Mouse (Mus musculus) thymus, adult 2 months (tissue): ENCODE data around the gene Zfp346. TPM values are rescaled to one million over a fixed set of nuclear protein-coding genes. Genes with fewer than 3 reads are reported as not detected.

Experiments
- DNase-seq: peaks from one replicate; pipeline ENCODE4 v3.0.0; 2021
- H3K27ac ChIP-seq: fragments of 200-500 bp; 2 replicates; pipeline ENCODE4 v1.5.1; 2012; ENCODE audit warnings: low read length, control low read depth; ENCODE audit not compliant: control insufficient read depth, insufficient read depth
- H3K27me3 ChIP-seq: fragments of 200-500 bp; 2 replicates; pipeline ENCODE4 v1.6.1; 2012; ENCODE audit warnings: mild to moderate bottlenecking, low read length, moderate library complexity, mixed read lengths; ENCODE audit not compliant: control insufficient read depth, insufficient read depth
- H3K36me3 ChIP-seq: fragments of 200-500 bp; 2 replicates; pipeline ENCODE4 v1.6.1; 2012; ENCODE audit warnings: mild to moderate bottlenecking, low read length, moderate library complexity; ENCODE audit not compliant: control insufficient read depth, insufficient read depth
- H3K4me1 ChIP-seq: fragments of 200-500 bp; replicated peaks from 2 replicates; pipeline ENCODE4 v1.6.1; 2012; ENCODE audit warnings: low read length; ENCODE audit not compliant: control insufficient read depth, insufficient read depth
- H3K4me3 ChIP-seq: fragments of 200-500 bp; 2 replicates; pipeline ENCODE4 v1.5.1; 2012; ENCODE audit warnings: mild to moderate bottlenecking, low read length, control low read depth, moderate library complexity; ENCODE audit not compliant: control insufficient read depth, insufficient read depth
- CTCF ChIP-seq: fragments of 200-500 bp; IDR thresholded peaks from 2 replicates; pipeline ENCODE4 v1.5.1; 2012; ENCODE audit warnings: mild to moderate bottlenecking, control low read depth, low read length, moderate library complexity, borderline replicate concordance; ENCODE audit not compliant: control insufficient read depth, poor library complexity, insufficient read depth; ENCODE audit errors: extremely low read depth
- POLR2A ChIP-seq: fragments of 200-500 bp; IDR thresholded peaks from 2 replicates; pipeline ENCODE4 v1.6.1; 2012; ENCODE audit warnings: mild to moderate bottlenecking, low read length, control low read depth, moderate library complexity; ENCODE audit not compliant: control insufficient read depth, poor library complexity, insufficient read depth; ENCODE audit errors: extremely low read depth
- WGBS: fragments of 180-500 bp; shearing (Covaris S2); methylation state at CpG from one replicate; pipeline ENCODE4 v1.1.7; 2018; 5-methylcytosine and 5-hydroxymethylcytosine counted together
- polyA plus RNA-seq: library from polyadenylated mRNA; depleted of rRNA; stranded (reverse); fragments of >200 nt; gene quantifications from 2 replicates; pipeline ENCODE4 v1.2.3, GENCODE M21; 2012

Gene Zfp346
- polyA plus RNA-seq, 1 experiment = 38.7 TPM

- no peaks in the 10 kb centered on the region for H3K36me3 ChIP-seq
- no peak overlapping the region for H3K27ac ChIP-seq
- TF ChIP-seq POLR2A = no peak
- no peak for TF ChIP-seq CTCF
- no peak overlapping the region for H3K4me3 ChIP-seq
- DNase-seq = no peak
- H3K27me3 ChIP-seq = no peaks in the 10 kb centered on the region
- H3K4me1 ChIP-seq = no peaks in the 10 kb centered on the region
- 92% methylated on average over 11 of the region's 11 CpGs for WGBS
These were observed 62.7 kb downstream of the Zfp346 start for GRCm38 (mm10) chr13:55167798-55168197.

DNA sequence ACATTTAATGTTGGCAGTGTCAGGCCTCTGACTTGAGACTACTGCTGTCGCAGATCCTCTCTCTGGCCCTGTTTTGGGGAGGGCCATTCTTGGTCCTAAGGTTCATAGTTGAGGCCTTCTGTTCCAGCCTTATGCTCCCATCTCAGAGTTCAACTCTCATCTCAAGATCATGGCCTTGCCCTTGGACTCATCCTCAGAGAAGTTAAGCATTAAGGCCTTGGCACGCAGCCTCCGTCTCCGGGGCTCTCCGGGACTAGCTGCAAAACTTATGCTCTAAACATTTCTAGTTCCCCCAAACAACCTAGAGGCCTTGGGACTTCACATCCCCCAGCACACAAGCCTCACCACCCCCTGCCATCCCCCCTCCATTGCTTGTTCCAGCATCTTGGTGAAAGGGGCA is 63.1 kb downstream of the Zfp346 start:
- Histone ChIP-seq H3K4me3 (no peak overlapping the region), H3K27ac (no peak overlapping the region), H3K36me3 (no peaks in the 10 kb centered on the region), H3K4me1 (no peaks in the 10 kb centered on the region), H3K27me3 (no peaks in the 10 kb centered on the region)
- 96% methylated on average over 5 of the region's 5 CpGs for WGBS
- DNase-seq = no peak
- TF ChIP-seq CTCF (no peak), POLR2A (no peak)

DNA sequence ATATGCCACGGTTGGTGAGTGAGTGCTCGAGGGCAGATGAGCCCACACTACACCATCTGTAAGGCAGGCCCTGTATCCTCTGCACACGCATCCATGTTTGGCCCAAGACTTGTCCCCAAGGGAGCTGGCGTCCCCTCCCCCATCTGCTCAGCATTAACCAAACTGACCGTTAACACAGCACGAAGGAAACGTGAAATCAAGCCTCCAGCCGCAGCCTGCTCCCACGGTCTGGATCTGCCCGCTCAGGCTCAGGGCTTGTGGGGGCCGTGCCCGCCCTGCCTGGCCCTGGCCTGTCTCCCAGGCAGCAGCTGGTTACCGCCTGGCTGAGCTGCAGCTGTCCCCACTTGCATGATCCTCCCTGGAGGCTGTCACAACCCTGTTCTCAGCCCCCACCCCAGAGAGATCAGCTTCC is 63.9 kb downstream of the Zfp346 start:
- H3K27me3 ChIP-seq = no peaks in the 10 kb centered on the region
- no peak for DNase-seq
- no peak overlapping the region for H3K4me3 ChIP-seq
- no peaks in the 10 kb centered on the region for H3K36me3 ChIP-seq
- H3K4me1 ChIP-seq = no peaks in the 10 kb centered on the region
- H3K27ac ChIP-seq = no peak overlapping the region
- TF ChIP-seq POLR2A (no peak), CTCF (no peak)
- 87% methylated on average over 13 of the region's 13 CpGs for WGBS

GRCm38 (mm10) chr13:55171517-55172335 is 66.6 kb downstream of the Zfp346 start:
- Histone ChIP-seq H3K4me1 (no peaks in the 10 kb centered on the region), H3K27ac (no peak overlapping the region), H3K27me3 (no peaks in the 10 kb centered on the region), H3K4me3 (no peak overlapping the region), H3K36me3 (no peaks in the 10 kb centered on the region)
- 50% methylated on average over 26 of the region's 26 CpGs for WGBS
- DNase-seq = no peak
- TF ChIP-seq POLR2A = no peak
- TF ChIP-seq CTCF = no peak

DNA sequence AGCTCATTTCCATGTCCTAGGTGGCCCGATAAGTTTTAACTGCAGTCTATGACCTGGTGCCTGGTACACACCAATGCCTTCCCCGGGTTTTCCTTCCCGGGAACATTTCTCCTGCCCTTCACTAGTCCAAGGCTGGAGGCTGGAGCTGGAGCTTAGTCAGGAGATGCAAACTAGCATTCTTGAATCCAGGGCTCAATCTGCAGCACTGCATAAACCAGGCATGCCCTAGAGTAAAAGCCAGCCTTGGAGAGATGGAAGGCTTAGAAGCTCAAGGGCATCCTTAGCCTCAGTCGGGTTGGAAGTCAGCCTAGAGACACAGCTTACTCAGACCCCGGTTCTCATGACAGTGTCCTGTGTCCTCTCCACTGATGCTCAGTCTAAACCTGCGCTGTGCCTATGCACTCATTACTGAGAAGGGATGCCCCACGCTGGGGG is 67.2 kb downstream of the Zfp346 start:
- Histone ChIP-seq H3K4me3 (no peak overlapping the region), H3K4me1 (no peaks in the 10 kb centered on the region), H3K36me3 (no peaks in the 10 kb centered on the region), H3K27ac (no peak overlapping the region), H3K27me3 (no peaks in the 10 kb centered on the region)
- TF ChIP-seq CTCF (no peak), POLR2A (no peak)
- WGBS = 50% methylated on average over 7 of the region's 7 CpGs
- no peak for DNase-seq

DNA sequence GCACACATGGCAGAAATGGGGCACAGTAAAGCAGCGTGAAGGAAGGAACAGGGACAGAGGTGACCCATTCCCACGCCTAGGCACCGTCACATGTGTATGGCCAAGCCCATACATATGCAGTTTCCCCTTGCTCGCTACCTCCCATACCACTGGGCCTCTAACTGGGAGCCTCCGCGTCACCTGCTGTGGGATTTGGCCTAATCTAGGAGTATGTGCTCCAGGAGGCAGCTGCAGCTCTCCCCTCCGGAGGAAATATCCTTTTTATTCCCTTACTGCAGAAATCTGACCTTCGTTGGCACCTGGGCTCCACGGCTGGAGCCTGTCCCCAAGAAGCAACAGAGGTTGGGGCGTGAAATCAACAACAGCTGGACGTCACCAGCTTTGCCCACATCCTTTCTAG is 69.2 kb downstream of the Zfp346 start:
- Histone ChIP-seq H3K4me3 (no peak overlapping the region), H3K27me3 (no peaks in the 10 kb centered on the region), H3K4me1 (no peaks in the 10 kb centered on the region), H3K27ac (no peak overlapping the region), H3K36me3 (no peaks in the 10 kb centered on the region)
- TF ChIP-seq CTCF = no peak
- no peak for TF ChIP-seq POLR2A
- DNase-seq = no peak
- WGBS = 93% methylated on average over 11 of the region's 11 CpGs
